ENCODE assay signal across 20 mouse cellular contexts in genomic region chr13:20349754-20350153, GRCm38 (mm10).
"Had no signal": no experiment of that assay in that cellular context is flagged by ENCODE, and none has a peak within 500 bp of the region (broad histone marks: within the 10 kb centered on the region; RNA-seq: fewer than 3 reads in every experiment).

No protein-coding gene starts in this region.

- H3K9me3 ChIP-seq: intestine, embryonic 15.5 days; limb, embryonic 12.5 days; limb, embryonic 15.5 days; lung, embryonic 15.5 days; neural tube, embryonic 13.5 days had no signal

- H3K9ac ChIP-seq: intestine, embryonic 15.5 days; limb, embryonic 12.5 days; limb, embryonic 15.5 days; liver, embryonic 14.5 days; liver, postnatal 0 days; lung, embryonic 15.5 days; neural tube, embryonic 13.5 days had no signal

- H3K4me3 ChIP-seq: intestine, embryonic 15.5 days; limb, embryonic 12.5 days; limb, embryonic 15.5 days; lung, embryonic 15.5 days; neural tube, embryonic 13.5 days had no signal

- H3K4me2 ChIP-seq: intestine, embryonic 15.5 days; limb, embryonic 12.5 days; limb, embryonic 15.5 days; liver, embryonic 11.5 days; lung, embryonic 15.5 days; midbrain, embryonic 11.5 days; neural tube, embryonic 13.5 days had no signal

- DNase-seq: kidney, adult 11 months; kidney, adult 8-10 months; kidney, postnatal 14 days; kidney, postnatal 4 days; left cerebral cortex, postnatal 4 days; liver, postnatal 0 days; lung, postnatal 14 days; midbrain, embryonic 14.5 days; retina, postnatal 1 day; right cerebral cortex, postnatal 25 days; thymus, postnatal 25 days had no signal

- H3K27me3 ChIP-seq: intestine, embryonic 15.5 days; limb, embryonic 12.5 days; limb, embryonic 15.5 days; lung, embryonic 15.5 days; neural tube, embryonic 13.5 days had no signal

- H3K4me1 ChIP-seq: intestine, embryonic 15.5 days; limb, embryonic 12.5 days; limb, embryonic 15.5 days; lung, embryonic 15.5 days had no signal

- H3K36me3 ChIP-seq: intestine, embryonic 15.5 days; limb, embryonic 12.5 days; limb, embryonic 15.5 days; lung, embryonic 15.5 days; neural tube, embryonic 13.5 days had no signal

- H3K27ac ChIP-seq: intestine, embryonic 15.5 days; limb, embryonic 12.5 days; limb, embryonic 15.5 days; liver, embryonic 14.5 days; lung, embryonic 15.5 days; neural tube, embryonic 13.5 days; stomach, postnatal 0 days had no signal

- ATAC-seq: intestine, embryonic 15.5 days; liver, postnatal 0 days had no signal
